Mouse (Mus musculus): Measurements from ENCODE around the gene Cmc2.

Gene Cmc2

GRCm38 (mm10) chr8:116921337-116922059 lies at the start of gene Cmc2, which contains the start of gene Cenpn:
Gene Cmc2, minus strand, starts transcription at chr8:116921455.
Gene Cenpn, plus strand, starts transcription at chr8:116921730.
- peak; percentile 93 for DNase-seq

GRCm38 (mm10) chr8:116969531-116969930 lies 48.3 kb upstream of the Cmc2 start:
- DNase-seq, result no peak

- peak; percentile 76 for DNase-seq
Observed at GRCm38 (mm10) chr8:116954415-116954814, 33.2 kb upstream of the Cmc2 start.

DNA sequence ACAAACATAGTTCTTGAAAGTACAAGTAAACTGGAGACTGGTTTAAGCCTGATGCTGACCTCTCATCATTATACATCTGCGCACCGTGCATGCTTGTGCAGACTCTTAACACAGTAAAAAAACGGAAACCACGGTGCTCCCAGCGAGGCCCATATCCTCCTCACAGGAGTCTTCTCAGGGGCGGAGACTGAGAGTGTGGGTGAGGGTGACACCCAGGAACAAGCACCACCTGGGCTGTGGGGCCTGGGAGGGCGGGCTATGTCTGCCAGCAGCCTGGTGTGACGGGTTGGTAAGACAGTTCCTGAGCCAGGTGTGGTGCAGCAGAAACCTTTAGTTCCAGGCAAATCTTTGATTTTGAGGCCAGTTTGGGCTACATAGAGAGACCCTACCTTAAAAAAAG lies 31.2 kb upstream of the Cmc2 start:
- no peak for DNase-seq

- no peak for DNase-seq
Observed at GRCm38 (mm10) chr8:116951778-116952177, 30.5 kb upstream of the Cmc2 start.

- no peak for DNase-seq
Observed at GRCm38 (mm10) chr8:116951369-116951768, 30.1 kb upstream of the Cmc2 start.

DNA sequence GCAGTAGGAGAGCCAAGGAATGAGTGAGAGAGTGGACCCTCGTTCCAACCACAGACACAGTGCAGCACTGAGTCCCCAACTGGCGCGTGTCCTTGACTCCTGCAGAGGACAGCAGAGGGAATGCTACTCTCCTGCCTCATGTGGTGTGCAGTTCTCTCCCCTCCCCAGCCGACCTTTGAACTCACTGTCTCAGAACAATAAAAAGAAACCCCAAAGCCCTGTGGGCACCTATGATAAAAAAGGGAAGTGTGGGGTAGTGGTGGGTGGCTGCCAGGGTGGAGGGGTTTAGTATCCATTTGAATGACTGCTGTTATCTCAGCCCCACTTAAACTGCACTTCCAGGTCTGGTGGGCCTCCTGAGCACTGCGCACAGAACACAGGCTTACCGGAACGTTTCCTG lies 26.3 kb upstream of the Cmc2 start:
- no peak for DNase-seq

GRCm38 (mm10) chr8:116946851-116947250 lies 25.6 kb upstream of the Cmc2 start:
- no peak for DNase-seq

- peak; percentile 31 for DNase-seq
Observed at GRCm38 (mm10) chr8:116946268-116946838, 25.1 kb upstream of the Cmc2 start.

- DNase-seq, result no peak
Observed at GRCm38 (mm10) chr8:116945169-116945910, 24.1 kb upstream of the Cmc2 start.

GRCm38 (mm10) chr8:116944385-116944696 lies 23.1 kb upstream of the Cmc2 start:
- DNase-seq, result no peak

DNA sequence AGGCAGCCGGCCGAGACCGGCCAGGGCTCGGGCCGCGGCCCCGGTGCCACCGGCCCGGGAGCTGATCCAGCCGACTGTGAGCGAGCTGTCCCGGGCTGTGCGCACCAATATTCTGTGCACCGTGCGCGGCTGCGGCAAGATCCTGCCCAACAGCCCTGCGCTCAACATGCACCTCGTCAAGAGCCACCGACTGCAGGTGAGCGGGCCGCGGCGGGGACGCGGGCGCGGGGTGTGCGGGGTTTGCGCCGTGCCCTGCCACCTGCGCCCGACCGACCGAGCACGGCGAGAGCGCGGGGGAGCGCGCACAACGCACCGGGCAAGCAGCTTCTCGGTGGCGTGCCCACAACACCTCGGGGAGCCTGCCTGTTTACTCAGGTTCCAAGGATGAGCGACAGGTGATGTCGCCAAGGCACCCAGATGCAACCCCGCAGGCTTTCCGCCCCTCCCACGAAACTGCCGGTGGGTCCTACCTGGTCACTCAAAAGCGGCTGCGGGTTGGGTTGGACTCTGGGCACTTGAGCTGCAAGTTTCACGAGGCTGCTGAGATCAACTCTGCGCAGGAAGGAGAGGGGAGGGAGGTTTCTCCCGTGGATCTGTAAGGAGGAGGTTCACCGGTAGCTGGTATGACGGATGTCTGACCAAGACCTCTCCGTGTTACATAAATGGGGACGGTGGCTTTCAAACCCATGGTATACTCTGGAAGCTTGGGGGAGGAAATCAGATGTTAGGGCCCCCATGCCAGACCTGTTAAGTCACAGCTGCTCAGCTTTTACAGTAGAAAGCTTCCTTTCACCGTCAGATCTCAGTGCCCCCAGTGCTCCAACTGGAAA lies 22.5 kb upstream of the Cmc2 start:
- DNase-seq, result peak; percentile 19

DNA sequence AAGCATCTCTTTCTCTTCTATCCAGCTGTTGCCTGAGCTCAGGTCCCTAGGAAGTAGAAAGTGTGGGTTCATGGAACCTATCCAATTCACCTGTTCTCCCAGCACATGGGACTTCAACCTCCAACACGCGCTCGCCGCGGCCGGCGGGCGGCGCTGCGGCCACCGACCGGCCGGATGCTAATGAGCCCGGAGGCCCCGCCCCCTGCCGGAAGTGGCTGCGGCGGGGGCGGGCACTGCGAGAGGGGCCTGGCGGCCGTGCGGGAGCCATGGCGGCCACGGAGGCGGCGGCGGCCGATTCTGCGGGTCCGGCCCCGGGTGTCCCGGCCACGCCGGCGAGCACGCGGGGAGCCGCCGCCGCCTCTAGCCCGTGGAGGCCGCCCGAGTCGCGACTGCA lies 21.9 kb upstream of the Cmc2 start, which contains the start of gene Atmin:
TSS of gene Atmin (plus strand) at position 233 of the 394 bp plus-strand sequence.
- DNase-seq, result peak; percentile 87

DNA sequence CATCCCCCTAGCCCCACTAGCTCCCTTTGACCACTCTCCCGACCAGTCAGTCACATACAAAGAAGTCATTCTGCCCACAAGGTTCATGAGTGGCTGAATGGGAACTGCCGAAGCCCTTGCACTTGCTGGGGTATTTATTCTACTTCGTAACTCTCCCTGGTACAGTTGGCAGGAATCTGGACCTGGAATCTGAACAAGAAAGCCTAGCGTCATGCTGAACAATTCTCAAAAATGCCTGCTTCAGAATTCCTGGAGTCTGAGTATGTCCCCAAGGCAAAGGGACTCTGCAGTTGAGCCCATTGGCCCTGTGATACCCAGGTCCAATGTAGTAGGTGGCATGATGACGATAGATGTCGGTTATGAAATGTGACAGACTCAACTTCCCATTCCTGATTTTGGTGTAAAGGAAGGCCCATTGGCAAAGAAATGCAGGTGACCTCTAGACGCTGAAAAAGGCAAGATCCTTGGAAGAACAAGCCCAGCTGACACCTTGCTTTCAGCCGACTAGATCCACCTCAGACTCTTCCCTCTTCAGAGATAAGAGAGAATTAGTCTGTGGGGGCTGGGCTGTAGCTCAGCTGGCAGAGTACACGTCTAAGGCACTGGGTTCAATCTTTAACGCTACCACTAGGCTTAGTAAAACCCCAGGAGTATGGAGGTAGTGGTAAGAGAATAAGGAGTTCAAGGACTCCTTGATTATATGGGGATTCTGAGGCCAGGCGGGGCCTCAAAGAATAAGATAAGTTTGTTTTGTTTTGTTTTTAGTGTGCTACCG lies 21.2 kb upstream of the Cmc2 start:
- DNase-seq, result no peak

DNA sequence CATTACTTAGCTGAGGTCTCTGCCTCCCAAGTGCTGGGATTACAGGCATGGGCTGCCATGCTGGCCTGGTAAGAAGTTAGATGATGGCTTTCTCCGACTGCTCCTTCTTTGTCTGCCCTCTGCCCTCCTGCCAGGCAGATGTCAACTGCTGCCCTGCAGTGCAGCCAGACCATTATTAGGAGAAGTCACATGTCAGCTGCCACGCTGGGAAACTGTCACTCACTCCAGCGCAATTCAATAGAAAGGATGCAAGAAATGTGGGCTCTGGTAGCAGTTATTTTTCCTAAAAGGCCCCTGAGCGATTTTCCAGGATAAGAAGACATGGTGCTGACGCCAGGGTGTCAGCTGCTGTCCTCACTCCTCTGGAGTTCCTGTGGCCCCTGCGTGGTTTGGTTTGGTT lies 14.3 kb upstream of the Cmc2 start:
- DNase-seq, result no peak

GRCm38 (mm10) chr8:116934976-116935375 lies 13.7 kb upstream of the Cmc2 start:
- no peak for DNase-seq

- DNase-seq, result no peak
Observed at GRCm38 (mm10) chr8:116928588-116928987, 7.3 kb upstream of the Cmc2 start.

DNA sequence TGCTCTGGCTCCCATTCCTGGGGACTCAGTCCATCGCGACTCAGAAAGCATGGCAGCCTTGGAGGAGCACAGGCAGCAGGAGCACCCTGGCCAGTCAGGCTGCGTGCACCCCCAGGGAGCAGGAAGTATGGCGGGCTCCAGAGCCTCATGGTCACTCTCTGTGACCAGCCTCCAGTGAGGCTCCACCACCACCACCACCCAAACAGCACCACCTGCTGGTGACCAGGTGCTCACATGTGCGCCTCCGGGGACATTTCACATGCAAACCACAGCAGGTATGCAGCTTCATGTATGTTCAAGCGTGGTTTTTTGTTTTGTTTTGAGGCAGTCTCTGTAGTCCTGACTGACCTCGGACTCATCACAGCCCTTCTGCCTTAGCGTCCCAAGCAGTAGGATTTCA lies 6.6 kb upstream of the Cmc2 start:
- DNase-seq, result no peak

GRCm38 (mm10) chr8:116923526-116923925 lies 2.3 kb upstream of the Cmc2 start:
- no peak for DNase-seq

GRCm38 (mm10) chr8:116922060-116922757 lies 954 bp upstream of the Cmc2 start:
- no peak for DNase-seq

GRCm38 (mm10) chr8:116921005-116921336 lies 284 bp downstream of the Cmc2 start:
- no peak for DNase-seq

- no peak for DNase-seq
Observed at GRCm38 (mm10) chr8:116905836-116906235, 15.4 kb downstream of the Cmc2 start.

Data from right cerebral cortex, postnatal 14 days (tissue).